ENCODE assay signal across 8 mouse cellular contexts in genomic region chrX:57052848-57053173, GRCm38 (mm10). TPM values are rescaled to one million over a fixed set of nuclear protein-coding genes. Genes with fewer than 3 reads are reported as not detected.
A peak's percentile ranks its signal among the peaks of the same experiment; 100 is the strongest.
DNase-seq lines count a peak whose midpoint lies in the region; ATAC-seq and TF ChIP-seq lines count a peak whose summit lies in the region.

No protein-coding gene starts in this region.

- H3K9ac ChIP-seq in embryonic facial prominence, embryonic 15.5 days = no peak overlapping the region
- no peak overlapping the region for H3K9ac ChIP-seq in intestine, postnatal 0 days (ENCODE audit: low read depth, low read length)
- peak overlapping the region; percentile 75 for H3K9ac ChIP-seq in neural tube, embryonic 13.5 days

- H3K27ac ChIP-seq in embryonic facial prominence, embryonic 15.5 days (replicated peaks) = peak overlapping the region; percentile 96
- peak overlapping the region; percentile 92; the same call in 1 of the 2 replicates for H3K27ac ChIP-seq in intestine, postnatal 0 days (ENCODE audit: low read depth, low read length)
- peak overlapping the region; percentile 95 for H3K27ac ChIP-seq in neural tube, embryonic 13.5 days (replicated peaks)

- peak overlapping the region; percentile 42 for H3K4me2 ChIP-seq in embryonic facial prominence, embryonic 15.5 days (replicated peaks)
- peak overlapping the region; percentile 62 for H3K4me2 ChIP-seq in intestine, postnatal 0 days (replicated peaks; ENCODE audit: low read depth)
- H3K4me2 ChIP-seq in neural tube, embryonic 13.5 days = peak overlapping the region; percentile 48

- no peak for DNase-seq in lung, adult 2 months
- no peak for DNase-seq in lung, postnatal 14 days
- DNase-seq in adrenal gland, postnatal 4 days (ENCODE audit: low spot score in 2 of 2) = no peak
- DNase-seq in gastrocnemius, adult 18-20 months (ENCODE audit: low spot score) = no peak
- no peak for DNase-seq in urinary bladder, postnatal 4 days (ENCODE audit: low spot score in 2 of 2)

- TF ChIP-seq POLR2A in lung, adult 2 months (IDR thresholded peaks at IDR 0.05; ENCODE audit: borderline replicate concordance, extremely low read depth, low read depth, low read length) = no peak

- 30% methylated on average over 4 of the region's 4 CpGs for WGBS in lung, adult 2 months
- WGBS in embryonic facial prominence, embryonic 15.5 days = 21% methylated on average over 4 of the region's 4 CpGs
- WGBS in intestine, postnatal 0 days = 27% methylated on average over 4 of the region's 4 CpGs
- 21% methylated on average over 4 of the region's 4 CpGs for WGBS in neural tube, embryonic 13.5 days

- H3K27me3 ChIP-seq in embryonic facial prominence, embryonic 15.5 days = no peaks in the 10 kb centered on the region
- no peaks in the 10 kb centered on the region for H3K27me3 ChIP-seq in intestine, postnatal 0 days (replicated peaks; ENCODE audit: control insufficient read depth, insufficient read depth, low read length)
- H3K27me3 ChIP-seq in neural tube, embryonic 13.5 days = no peaks in the 10 kb centered on the region

- TF ChIP-seq CTCF in lung, adult 2 months (IDR thresholded peaks at IDR 0.05; ENCODE audit: insufficient read depth, low read length) = no peak
- TF ChIP-seq CTCF in intestine, postnatal 0 days (IDR thresholded peaks at IDR 0.05; ENCODE audit: low read depth) = 0 out of 2 replicates have a peak, but pooled peaks have one; percentile 2

- ATAC-seq in embryonic facial prominence, embryonic 15.5 days (ENCODE audit: insufficient number of reproducible peaks, low FRiP score, low TSS enrichment, low read depth) = peak; percentile 65
- no peak; the same call in 1 of the 2 replicates for ATAC-seq in intestine, postnatal 0 days
- ATAC-seq in neural tube, embryonic 13.5 days (ENCODE audit: low read depth) = peak; percentile 74; the same call in 1 of the 2 replicates

- H3K36me3 ChIP-seq in embryonic facial prominence, embryonic 15.5 days = 0 out of 2 replicates have a peak, but pooled peaks cover 5% of the 10 kb centered on the region
- no peaks in the 10 kb centered on the region for H3K36me3 ChIP-seq in intestine, postnatal 0 days (ENCODE audit: control insufficient read depth, insufficient read depth)
- H3K36me3 ChIP-seq in neural tube, embryonic 13.5 days = peaks cover 8% of the 10 kb centered on the region; the same call in 1 of the 2 replicates

- peak overlapping the region; percentile 85 for H3K4me3 ChIP-seq in lung, adult 2 months (replicated peaks; ENCODE audit: extremely low read depth, low read depth, low read length)
- H3K4me3 ChIP-seq in embryonic facial prominence, embryonic 15.5 days (replicated peaks) = peak overlapping the region; percentile 60
- H3K4me3 ChIP-seq in intestine, postnatal 0 days (ENCODE audit: low read depth, low read length) = peak overlapping the region; percentile 58
- peak overlapping the region; percentile 50 for H3K4me3 ChIP-seq in neural tube, embryonic 13.5 days

- no peaks in the 10 kb centered on the region for H3K4me1 ChIP-seq in lung, adult 2 months (ENCODE audit: control insufficient read depth, insufficient read depth, low read length)
- no peaks in the 10 kb centered on the region for H3K4me1 ChIP-seq in embryonic facial prominence, embryonic 15.5 days
- no peaks in the 10 kb centered on the region for H3K4me1 ChIP-seq in intestine, postnatal 0 days (replicated peaks; ENCODE audit: control insufficient read depth, insufficient read depth, low read length)
- peaks cover 9% of the 10 kb centered on the region for H3K4me1 ChIP-seq in neural tube, embryonic 13.5 days (replicated peaks)

- no peaks in the 10 kb centered on the region for H3K9me3 ChIP-seq in embryonic facial prominence, embryonic 15.5 days (replicated peaks)
- no peaks in the 10 kb centered on the region for H3K9me3 ChIP-seq in intestine, postnatal 0 days (ENCODE audit: control insufficient read depth)
- H3K9me3 ChIP-seq in neural tube, embryonic 13.5 days = no peaks in the 10 kb centered on the region

RNA-seq across cellular contexts. Expression of gene Htatsf1, which starts 0.6 kb away (rescaled TPM):
- 16.6 and 21.2 TPM in 2 replicates for polyA plus RNA-seq in lung, adult 2 months (2012; rRNA removed)
- polyA plus RNA-seq in embryonic facial prominence, embryonic 15.5 days (2015; fragmentation: Nextera tagmentation; extraction: Ambion mirVana) = 80.0 and 81.9 TPM in 2 replicates
- 32.9 and 35.6 TPM in 2 replicates for polyA plus RNA-seq in intestine, postnatal 0 days (2015; fragmentation: Nextera tagmentation; extraction: Ambion mirVana)
- 80.2 and 84.8 TPM in 2 replicates for polyA plus RNA-seq in neural tube, embryonic 13.5 days (2015; fragmentation: Nextera tagmentation; extraction: Ambion mirVana)
- 10 to 100 TPM; 49.7 to 53.2 TPM for total RNA-seq in adrenal gland, postnatal 4 days (2021)
- total RNA-seq in gastrocnemius, adult 18-20 months (2021) = 10 to 100 TPM; 87.2 to 97.1 TPM

RNA-seq across cellular contexts. Expression of gene Brs3, which starts 9.9 kb away (rescaled TPM):
- not detected in 2 replicates for polyA plus RNA-seq in lung, adult 2 months (2012; rRNA removed)
- not detected in 2 replicates for polyA plus RNA-seq in embryonic facial prominence, embryonic 15.5 days (2015; fragmentation: Nextera tagmentation; extraction: Ambion mirVana)
- not detected in 2 replicates for polyA plus RNA-seq in intestine, postnatal 0 days (2015; fragmentation: Nextera tagmentation; extraction: Ambion mirVana)
- polyA plus RNA-seq in neural tube, embryonic 13.5 days (2015; fragmentation: Nextera tagmentation; extraction: Ambion mirVana) = not detected in 2 replicates
- not detected for total RNA-seq in adrenal gland, postnatal 4 days (2021)
- total RNA-seq in gastrocnemius, adult 18-20 months (2021) = not detected

RNA-seq across cellular contexts. Expression of gene Vgll1, which starts 35.1 kb away (rescaled TPM):
- polyA plus RNA-seq in lung, adult 2 months (2012; rRNA removed) = not detected in 2 replicates
- 0.22 and 0.35 TPM in 2 replicates for polyA plus RNA-seq in embryonic facial prominence, embryonic 15.5 days (2015; fragmentation: Nextera tagmentation; extraction: Ambion mirVana)
- polyA plus RNA-seq in intestine, postnatal 0 days (2015; fragmentation: Nextera tagmentation; extraction: Ambion mirVana) = not detected in 2 replicates
- polyA plus RNA-seq in neural tube, embryonic 13.5 days (2015; fragmentation: Nextera tagmentation; extraction: Ambion mirVana) = not detected in 2 replicates
- total RNA-seq in adrenal gland, postnatal 4 days (2021) = not detected
- total RNA-seq in gastrocnemius, adult 18-20 months (2021) = not detected
